32 mouse cellular contexts compared by ENCODE assay signal in the genomic region with DNA sequence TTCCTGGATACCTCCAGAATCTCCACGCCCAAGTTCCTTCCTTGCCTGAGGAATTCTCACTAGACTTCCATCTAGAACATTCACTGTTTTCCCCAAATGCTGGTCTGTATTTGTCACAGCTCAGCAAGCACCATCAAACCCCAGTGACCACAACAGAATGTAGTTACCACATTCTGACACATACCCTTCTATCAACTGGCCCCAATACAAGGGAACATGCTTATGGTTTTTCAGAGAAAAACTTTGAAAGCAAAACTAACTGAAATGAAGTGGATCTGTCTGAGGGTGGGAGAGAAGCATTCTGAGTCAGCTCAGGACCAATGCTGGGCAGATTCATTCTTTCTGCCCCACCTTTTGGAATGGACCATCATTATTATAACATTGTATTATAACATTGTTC.
DNase-seq lines count a peak whose midpoint lies in the region; ATAC-seq and TF ChIP-seq lines count a peak whose summit lies in the region.
"Had no signal": no experiment of that assay in that cellular context is flagged by ENCODE, and none has a peak within 500 bp of the region (broad histone marks: within the 10 kb centered on the region; RNA-seq: fewer than 3 reads in every experiment).

No protein-coding gene starts in this region.

- H3K9ac ChIP-seq in CH12.LX (ENCODE audit: insufficient read depth, low read depth) = no peak overlapping the region
- H3K9ac ChIP-seq: embryonic facial prominence, embryonic 15.5 days; forebrain, embryonic 13.5 days; heart, embryonic 13.5 days; hindbrain, embryonic 15.5 days; kidney, embryonic 15.5 days; liver, embryonic 12.5 days; liver, postnatal 0 days; neural tube, embryonic 13.5 days; stomach, embryonic 15.5 days had no signal

- H3K4me3 ChIP-seq in CH12.LX (replicated peaks in 1 of 3; ENCODE audit: low read depth in 2 of 3, low read length in 2 of 3, poor library complexity in 1 of 3) = no peak overlapping the region
- H3K4me3 ChIP-seq: embryonic facial prominence, embryonic 10.5 days; embryonic facial prominence, embryonic 15.5 days; forebrain, embryonic 13.5 days; heart, embryonic 13.5 days; hindbrain, embryonic 10.5 days; hindbrain, embryonic 15.5 days; kidney, embryonic 15.5 days; layer of hippocampus, adult 2 months; liver, embryonic 12.5 days; neural tube, embryonic 13.5 days; stomach, embryonic 15.5 days had no signal

- peak; percentile 50 for DNase-seq in 3134 (ENCODE audit: extremely low read depth, insufficient read length, low spot score)
- DNase-seq in CH12.LX (ENCODE audit: extremely low read depth) = no peak
- no peak for DNase-seq in cerebellum, adult 9-10 months
- no peak for DNase-seq in neural tube, embryonic 10.5 days (ENCODE audit: extremely low spot score, low spot score)
- DNase-seq in left cerebral cortex, adult 9 months (ENCODE audit: low spot score in 2 of 2) = no peak
- DNase-seq: adrenal gland, adult 2 months; adrenal gland, postnatal 36 days; B cell, adult 2 months; cerebellum, adult 9-11 months; gastrocnemius, postnatal 10 days; heart, postnatal 10 days; kidney, adult 18-20 months; kidney, postnatal 36 days; left cerebral cortex, postnatal 4 days; liver, postnatal 0 days; midbrain, embryonic 14.5 days; right cerebral cortex, postnatal 14 days had no signal

- no peaks in the 10 kb centered on the region for H3K79me2 ChIP-seq in CH12.LX (replicated peaks; ENCODE audit: control insufficient read depth, extremely low read depth, insufficient read depth, poor library complexity, severe bottlenecking)

- no peak; the same call in 1 of the 2 replicates for TF ChIP-seq EP300 in CH12.LX (IDR thresholded peaks at IDR 0.05; ENCODE audit: low read length)

- TF ChIP-seq POLR2A in CH12.LX (IDR thresholded peaks at IDR 0.05; ENCODE audit: low read depth, low read length) = no peak

- TF ChIP-seq CTCF in CH12.LX (conservative IDR thresholded peaks at IDR 0.05 in 1 of 2, IDR thresholded peaks at IDR 0.05 in 1 of 2; ENCODE audit: low read depth in 2 of 2, low read length in 2 of 2) = no peak

- TF ChIP-seq RAD21 in CH12.LX (IDR thresholded peaks at IDR 0.05; ENCODE audit: low read depth, low read length) = no peak

- peaks cover 22 to 60% of the 10 kb centered on the region in 2 experiments for H3K4me1 ChIP-seq in CH12.LX (ENCODE audit: control insufficient read depth in 1 of 2, insufficient read depth in 2 of 2)

- H3K27ac ChIP-seq in CH12.LX (ENCODE audit: insufficient read depth, low read depth) = no peak overlapping the region
- H3K27ac ChIP-seq: embryonic facial prominence, embryonic 10.5 days; embryonic facial prominence, embryonic 15.5 days; forebrain, embryonic 13.5 days; hindbrain, embryonic 10.5 days; hindbrain, embryonic 15.5 days; kidney, embryonic 15.5 days; layer of hippocampus, adult 2 months; liver, embryonic 12.5 days; macrophage; neural tube, embryonic 13.5 days; stomach, embryonic 15.5 days had no signal

- H3K9me3 ChIP-seq in CH12.LX (replicated peaks; ENCODE audit: low read length) = no peaks in the 10 kb centered on the region
- H3K9me3 ChIP-seq: embryonic facial prominence, embryonic 10.5 days; embryonic facial prominence, embryonic 15.5 days; forebrain, embryonic 13.5 days; G1E; heart, embryonic 13.5 days; hindbrain, embryonic 10.5 days; hindbrain, embryonic 15.5 days; kidney, embryonic 15.5 days; liver, embryonic 12.5 days; neural tube, embryonic 13.5 days; stomach, embryonic 15.5 days had no signal

- peak; percentile 57 for ATAC-seq in common myeloid progenitor, adult 5-6 weeks (replicated peaks; ENCODE audit: low read depth, poor library complexity, severe bottlenecking)
- ATAC-seq in monocyte, adult 5-6 weeks (replicated peaks; ENCODE audit: insufficient number of reproducible peaks, low FRiP score, low TSS enrichment, poor library complexity, severe bottlenecking) = 0 out of 2 replicates have a peak, but pooled peaks have one; percentile 29
- ATAC-seq: forebrain, embryonic 13.5 days; liver, embryonic 12.5 days; liver, postnatal 0 days had no signal

- in situ Hi-C loops in CH12.LX (cut with MboI; ENCODE audit: low pct_ligation_motif_present, low pct_unique_long_range_greater_than_20kb, low sequenced_read_pairs) = no loop called here

- no peaks in the 10 kb centered on the region for H3K27me3 ChIP-seq in CH12.LX (replicated peaks)
- H3K27me3 ChIP-seq: embryonic facial prominence, embryonic 15.5 days; forebrain, embryonic 13.5 days; heart, embryonic 13.5 days; hindbrain, embryonic 15.5 days; kidney, embryonic 15.5 days; liver, embryonic 12.5 days; neural tube, embryonic 13.5 days; stomach, embryonic 15.5 days had no signal

- dilution Hi-C loops in CH12.LX (cut with MboI; ENCODE audit: extremely low pct_ligation_motif_present, extremely low pct_unique_long_range_greater_than_20kb, low sequenced_read_pairs) = no loop called here

- no peak overlapping the region for H3K4me2 ChIP-seq in CH12.LX (ENCODE audit: insufficient read depth, low read depth, poor library complexity, severe bottlenecking)
- H3K4me2 ChIP-seq: embryonic facial prominence, embryonic 15.5 days; forebrain, embryonic 13.5 days; heart, embryonic 13.5 days; hindbrain, embryonic 15.5 days; kidney, embryonic 15.5 days; liver, embryonic 12.5 days; neural tube, embryonic 13.5 days; stomach, embryonic 15.5 days had no signal

- no peaks in the 10 kb centered on the region for H3K36me3 ChIP-seq in CH12.LX (replicated peaks in 1 of 2; ENCODE audit: control insufficient read depth in 1 of 2, insufficient read depth in 1 of 2, low read length in 1 of 2)
- H3K36me3 ChIP-seq: embryonic facial prominence, embryonic 10.5 days; embryonic facial prominence, embryonic 15.5 days; G1E; heart, embryonic 13.5 days; hindbrain, embryonic 10.5 days; hindbrain, embryonic 15.5 days; kidney, embryonic 15.5 days; liver, embryonic 12.5 days; neural tube, embryonic 13.5 days; stomach, embryonic 15.5 days had no signal

TF ChIP-seq in CH12.LX, 34 proteins besides CTCF, POLR2A, EP300 and RAD21:
- TF ChIP-seq BHLHE40 (IDR thresholded peaks at IDR 0.05; ENCODE audit: low read depth, low read length) = 0 out of 2 replicates have a peak, but pooled peaks have one; percentile 6
- TF ChIP-seq TBP (conservative IDR thresholded peaks at IDR 0.05; ENCODE audit: low read depth, low read length) = no peak
